Mouse (Mus musculus): ENCODE results near the gene Ppp1r14b. TPM values are rescaled to one million over a fixed set of nuclear protein-coding genes. Genes with fewer than 3 reads are reported as not detected.

The Ppp1r14b gene
- polyA plus RNA-seq (2012; rRNA removed; ENCODE audit: low replicate concordance) = 114 and 131 TPM in 2 replicates

GRCm38 (mm10) chr19:6974211-6975205, at the start of gene Ppp1r14b:
TSS of gene Ppp1r14b (plus strand) at chr19:6974968.

GRCm38 (mm10) chr19:6925307-6925573, 49.5 kb upstream of the Ppp1r14b start, which contains the start of gene Catsperz:
TSS of gene Catsperz (minus strand) at chr19:6925380.

GRCm38 (mm10) chr19:6934195-6934977, 40.4 kb upstream of the Ppp1r14b start, which contains the start of gene Kcnk4:
TSS of gene Kcnk4 (minus strand) at chr19:6934515.

GRCm38 (mm10) chr19:6941372-6942248, 33.2 kb upstream of the Ppp1r14b start, which contains the start of gene Bad:
TSS of gene Bad (plus strand) at chr19:6941861.

GRCm38 (mm10) chr19:6942249-6942691, 32.5 kb upstream of the Ppp1r14b start, which contains the start of gene Gpr137:
TSS of gene Gpr137 (minus strand) at chr19:6942480.

GRCm38 (mm10) chr19:6975537-6976521, 1.1 kb downstream of the Ppp1r14b start, which contains the start of gene Plcb3:
TSS of gene Plcb3 (minus strand) at chr19:6976470.

GRCm38 (mm10) chr19:6980381-6981093, 5.8 kb downstream of the Ppp1r14b start, which contains the start of gene Fkbp2:
TSS of gene Fkbp2 (minus strand) at chr19:6980501.

GRCm38 (mm10) chr19:6987061-6987903, 12.5 kb downstream of the Ppp1r14b start, which contains the start of gene Vegfb:
TSS of gene Vegfb (minus strand) at chr19:6987651.

GRCm38 (mm10) chr19:6992011-6992858, 17.5 kb downstream of the Ppp1r14b start, which contains the start of gene Dnajc4:
TSS of gene Dnajc4 (minus strand) at chr19:6992572.

GRCm38 (mm10) chr19:6996006-6996405, 21.2 kb downstream of the Ppp1r14b start, which contains the start of the genes Nudt22 and Trpt1:
TSS of gene Nudt22 (minus strand) at chr19:6996117.
TSS of gene Trpt1 (plus strand) at chr19:6996131.

GRCm38 (mm10) chr19:7019191-7019590, 44.4 kb downstream of the Ppp1r14b start, which contains the start of gene Fermt3:
TSS of gene Fermt3 (minus strand) at chr19:7019469.

Other genes with a start within 250 kb of the Ppp1r14b start
- gene Rps6ka4, start 134.3 kb upstream of the Ppp1r14b start, polyA plus RNA-seq (2012; rRNA removed; ENCODE audit: low replicate concordance) = 40.3 and 55.5 TPM in 2 replicates
- gene Ccdc88b, start 116.8 kb upstream of the Ppp1r14b start, polyA plus RNA-seq (2012; rRNA removed; ENCODE audit: low replicate concordance) = 28.0 and 29.4 TPM in 2 replicates
- 47.0 and 71.7 TPM in 2 replicates for gene Trmt112, start 65.3 kb upstream of the Ppp1r14b start, polyA plus RNA-seq (2012; rRNA removed; ENCODE audit: low replicate concordance)
- 173 and 198 TPM in 2 replicates for gene Prdx5, start 64.9 kb upstream of the Ppp1r14b start, polyA plus RNA-seq (2012; rRNA removed; ENCODE audit: low replicate concordance)
- 295 and 547 TPM in 2 replicates for gene Esrra, start 53.2 kb upstream of the Ppp1r14b start, polyA plus RNA-seq (2012; rRNA removed; ENCODE audit: low replicate concordance)
- gene Catsperz, start 49.6 kb upstream of the Ppp1r14b start, polyA plus RNA-seq (2012; rRNA removed; ENCODE audit: low replicate concordance) = not detected in 2 replicates
- gene Kcnk4, start 40.5 kb upstream of the Ppp1r14b start, polyA plus RNA-seq (2012; rRNA removed; ENCODE audit: low replicate concordance) = not detected in 2 replicates
- 87.2 and 152 TPM in 2 replicates for gene Bad, start 33.1 kb upstream of the Ppp1r14b start, polyA plus RNA-seq (2012; rRNA removed; ENCODE audit: low replicate concordance)
- 116 and 165 TPM in 2 replicates for gene Gpr137, start 32.5 kb upstream of the Ppp1r14b start, polyA plus RNA-seq (2012; rRNA removed; ENCODE audit: low replicate concordance)
- gene Plcb3, start 1.5 kb downstream of the Ppp1r14b start, polyA plus RNA-seq (2012; rRNA removed; ENCODE audit: low replicate concordance) = 470 and 523 TPM in 2 replicates
- gene Fkbp2, start 5.5 kb downstream of the Ppp1r14b start, polyA plus RNA-seq (2012; rRNA removed; ENCODE audit: low replicate concordance) = 26.0 and 27.9 TPM in 2 replicates
- 28.2 and 41.3 TPM in 2 replicates for gene Vegfb, start 12.7 kb downstream of the Ppp1r14b start, polyA plus RNA-seq (2012; rRNA removed; ENCODE audit: low replicate concordance)
- 35.7 and 47.7 TPM in 2 replicates for gene Dnajc4, start 17.6 kb downstream of the Ppp1r14b start, polyA plus RNA-seq (2012; rRNA removed; ENCODE audit: low replicate concordance)
- 44.2 and 67.5 TPM in 2 replicates for gene Nudt22, start 21.1 kb downstream of the Ppp1r14b start, polyA plus RNA-seq (2012; rRNA removed; ENCODE audit: low replicate concordance)
- 8.4 and 10.9 TPM in 2 replicates for gene Trpt1, start 21.2 kb downstream of the Ppp1r14b start, polyA plus RNA-seq (2012; rRNA removed; ENCODE audit: low replicate concordance)
- gene Fermt3, start 44.5 kb downstream of the Ppp1r14b start, polyA plus RNA-seq (2012; rRNA removed; ENCODE audit: low replicate concordance) = 8.8 and 17.2 TPM in 2 replicates
- gene Stip1, start 65.0 kb downstream of the Ppp1r14b start, polyA plus RNA-seq (2012; rRNA removed; ENCODE audit: low replicate concordance) = 15.1 and 19.1 TPM in 2 replicates
- 39.6 and 55.8 TPM in 2 replicates for gene Macrod1, start 81.8 kb downstream of the Ppp1r14b start, polyA plus RNA-seq (2012; rRNA removed; ENCODE audit: low replicate concordance)
- gene Flrt1, start 130.8 kb downstream of the Ppp1r14b start, polyA plus RNA-seq (2012; rRNA removed; ENCODE audit: low replicate concordance) = 0.05 and 0.15 TPM in 2 replicates
- gene Otub1, start 231.3 kb downstream of the Ppp1r14b start, polyA plus RNA-seq (2012; rRNA removed; ENCODE audit: low replicate concordance) = 83.6 and 128 TPM in 2 replicates
- 3,491 and 5,701 TPM in 2 replicates for gene Cox8a, start 242.6 kb downstream of the Ppp1r14b start, polyA plus RNA-seq (2012; rRNA removed; ENCODE audit: low replicate concordance)